Mouse (Mus musculus) MEL (cell line): ENCODE data around the gene Sec22c. TPM values are rescaled to one million over a fixed set of nuclear protein-coding genes. Genes with fewer than 3 reads are reported as not detected.
A peak's percentile ranks its signal among the peaks of the same experiment; 100 is the strongest.

Experiments
- DNase-seq: peaks from one replicate; pipeline ENCODE4 v3.0.0; 2011; ENCODE audit warnings: low read depth, low spot score
- H3K27ac ChIP-seq: 2 replicates; pipeline ENCODE4 v1.5.1; 2012; ENCODE audit warnings: low read depth, mild to moderate bottlenecking, control low read depth, low read length, moderate library complexity; ENCODE audit not compliant: control insufficient read depth
- H3K27me3 ChIP-seq, 2 experiments: fragments of 150-350 bp in 1 of 2; sonication (generic) in 1 of 2; 2 replicates each; pipeline ENCODE4 v1.6.1; 2012; ENCODE audit warnings: low read length in 2 of 2, mild to moderate bottlenecking in 2 of 2, improper control_type of control experiment in 1 of 2, moderate library complexity in 1 of 2; ENCODE audit not compliant: insufficient read depth in 2 of 2, control insufficient read depth in 1 of 2
- H3K36me3 ChIP-seq, 2 experiments: 2 replicates each; pipeline ENCODE4 v1.6.1; 2012 to 2014; ENCODE audit warnings: low read length in 2 of 2, improper control_type of control experiment in 1 of 2, inconsistent platforms in 1 of 2, mild to moderate bottlenecking in 1 of 2; ENCODE audit not compliant: insufficient read depth in 2 of 2, control insufficient read depth in 1 of 2
- H3K4me1 ChIP-seq, 2 experiments: fragments of 150-350 bp in 1 of 2; sonication (generic) in 1 of 2; 2 replicates each; pipeline ENCODE4 v1.6.1; 2012; ENCODE audit warnings: low read length in 2 of 2, improper control_type of control experiment in 1 of 2, mild to moderate bottlenecking in 1 of 2; ENCODE audit not compliant: insufficient read depth in 2 of 2, control insufficient read depth in 1 of 2
- H3K4me3 ChIP-seq, 2 experiments: fragments of 150-350 bp in 1 of 2; sonication (generic) in 1 of 2; 2 replicates each; pipeline ENCODE4 v1.5.1; 2012; ENCODE audit warnings: low read depth in 2 of 2, low read length in 2 of 2, mild to moderate bottlenecking in 2 of 2, moderate library complexity in 2 of 2, control low read depth in 1 of 2, improper control_type of control experiment in 1 of 2; ENCODE audit not compliant: control insufficient read depth in 1 of 2, insufficient read depth in 1 of 2
- H3K79me2 ChIP-seq: 2 replicates; pipeline ENCODE4 v1.6.1; 2012; ENCODE audit warnings: mild to moderate bottlenecking, low read length, moderate library complexity; ENCODE audit not compliant: control insufficient read depth, poor library complexity, insufficient read depth
- H3K9ac ChIP-seq: 2 replicates; pipeline ENCODE4 v1.6.1; 2012; ENCODE audit warnings: low read depth, mild to moderate bottlenecking, control low read depth, low read length, moderate library complexity; ENCODE audit not compliant: control insufficient read depth, poor library complexity, severe bottlenecking
- H3K9me3 ChIP-seq: fragments of 150-350 bp; sonication (generic); replicated peaks from 2 replicates; pipeline ENCODE4 v1.6.1; 2012; ENCODE audit warnings: mild to moderate bottlenecking, low read length, improper control_type of control experiment, moderate library complexity; ENCODE audit not compliant: insufficient read depth
- BHLHE40 ChIP-seq: IDR thresholded peaks from 2 replicates; pipeline ENCODE4 v1.6.1; 2012; ENCODE audit warnings: low read depth, mild to moderate bottlenecking, inconsistent platforms, low read length, improper control_type of control experiment, borderline replicate concordance
- CHD2 ChIP-seq: IDR thresholded peaks from 2 replicates; pipeline ENCODE4 v1.6.1; 2011; ENCODE audit warnings: low read length, improper control_type of control experiment
- CTCF ChIP-seq, 3 experiments: IDR thresholded peaks in 2 of 3; conservative IDR thresholded peaks in 1 of 3; 2 replicates each; pipeline ENCODE4 v1.5.1; 2011 to 2012; ENCODE audit warnings: low read length in 3 of 3, low read depth in 2 of 3, mild to moderate bottlenecking in 2 of 3, improper control_type of control experiment in 1 of 3, inconsistent platforms in 1 of 3, mixed read lengths in 1 of 3, moderate library complexity in 1 of 3; ENCODE audit not compliant: control insufficient read depth in 1 of 3, insufficient read depth in 1 of 3, poor library complexity in 1 of 3, severe bottlenecking in 1 of 3
- E2F4 ChIP-seq: IDR thresholded peaks from 2 replicates; pipeline ENCODE4 v1.6.1; 2011; ENCODE audit warnings: low read depth, low read length, improper control_type of control experiment, borderline replicate concordance
- ELF1 ChIP-seq: IDR thresholded peaks from 2 replicates; pipeline ENCODE4 v1.6.1; 2014; ENCODE audit warnings: low read depth, mild to moderate bottlenecking, inconsistent platforms, low read length, improper control_type of control experiment, moderate library complexity
- EP300 ChIP-seq, 2 experiments: IDR thresholded peaks; 2 replicates each; pipeline ENCODE4 v1.6.1; 2011; ENCODE audit warnings: improper control_type of control experiment in 2 of 2, low read length in 2 of 2, low read depth in 1 of 2, mild to moderate bottlenecking in 1 of 2
- ETS1 ChIP-seq: IDR thresholded peaks from 2 replicates; pipeline ENCODE4 v1.6.1; 2012; ENCODE audit warnings: low read depth, mild to moderate bottlenecking, inconsistent platforms, low read length, improper control_type of control experiment, moderate library complexity
- GATA1 ChIP-seq: IDR thresholded peaks from 2 replicates; pipeline ENCODE4 v1.6.1; 2011; ENCODE audit warnings: low read depth, low read length, improper control_type of control experiment
- HCFC1 ChIP-seq: IDR thresholded peaks from 2 replicates; pipeline ENCODE4 v1.6.1; 2012; ENCODE audit warnings: low read depth, mild to moderate bottlenecking, inconsistent platforms, low read length, improper control_type of control experiment, moderate library complexity
- JUND ChIP-seq: IDR thresholded peaks from 2 replicates; pipeline ENCODE4 v1.6.1; 2011; ENCODE audit warnings: low read depth, mild to moderate bottlenecking, improper control_type of control experiment, low read length
- MAFK ChIP-seq: IDR thresholded peaks from 2 replicates; pipeline ENCODE4 v1.6.1; 2011; ENCODE audit warnings: low read depth, mild to moderate bottlenecking, low read length, improper control_type of control experiment, borderline replicate concordance
- MAX ChIP-seq: IDR thresholded peaks from 2 replicates; pipeline ENCODE4 v1.6.1; 2011; ENCODE audit warnings: low read length, improper control_type of control experiment
- MAZ ChIP-seq: IDR thresholded peaks from 2 replicates; pipeline ENCODE4 v1.6.1; 2012; ENCODE audit warnings: low read depth, mild to moderate bottlenecking, inconsistent platforms, low read length, improper control_type of control experiment
- MEF2A ChIP-seq: IDR thresholded peaks from 2 replicates; pipeline ENCODE4 v1.6.1; 2014; ENCODE audit warnings: low read depth, mild to moderate bottlenecking, inconsistent platforms, low read length, improper control_type of control experiment; ENCODE audit not compliant: poor library complexity, insufficient replicate concordance, severe bottlenecking; ENCODE audit errors: extremely low read depth
- MXI1 ChIP-seq: IDR thresholded peaks from 2 replicates; pipeline ENCODE4 v1.6.1; 2011; ENCODE audit warnings: mild to moderate bottlenecking, low read depth, low read length, improper control_type of control experiment
- MYB ChIP-seq: IDR thresholded peaks from 2 replicates; pipeline ENCODE4 v1.6.1; 2011; ENCODE audit warnings: mild to moderate bottlenecking, low read depth, low read length, improper control_type of control experiment
- MYC ChIP-seq: IDR thresholded peaks from 2 replicates; pipeline ENCODE4 v1.6.1; 2011; ENCODE audit warnings: low read depth, mild to moderate bottlenecking, low read length, improper control_type of control experiment, moderate library complexity
- NELFE ChIP-seq: IDR thresholded peaks from 2 replicates; pipeline ENCODE4 v1.6.1; 2011; ENCODE audit warnings: low read depth, low read length, improper control_type of control experiment
- POLR2A ChIP-seq, 2 experiments: IDR thresholded peaks; 2 replicates each; pipeline ENCODE4 v1.6.1; 2011 to 2012; ENCODE audit warnings: low read length in 2 of 2, mild to moderate bottlenecking in 2 of 2, control low read depth in 1 of 2, improper control_type of control experiment in 1 of 2, low read depth in 1 of 2, moderate library complexity in 1 of 2; ENCODE audit not compliant: control insufficient read depth in 1 of 2, insufficient read depth in 1 of 2, poor library complexity in 1 of 2
- POLR2AphosphoS2 ChIP-seq: IDR thresholded peaks from 2 replicates; pipeline ENCODE4 v1.6.1; 2011; ENCODE audit warnings: low read length, improper control_type of control experiment
- POLR2AphosphoS5 ChIP-seq: IDR thresholded peaks from 2 replicates; pipeline ENCODE4 v1.6.1; 2012; ENCODE audit warnings: low read depth, borderline replicate concordance, mild to moderate bottlenecking, inconsistent platforms, low read length, moderate library complexity, mixed read lengths
- RAD21 ChIP-seq: IDR thresholded peaks from 2 replicates; pipeline ENCODE4 v1.6.1; 2011; ENCODE audit warnings: mild to moderate bottlenecking, low read depth, low read length, improper control_type of control experiment
- RCOR1 ChIP-seq: IDR thresholded peaks from 2 replicates; pipeline ENCODE4 v1.6.1; 2012; ENCODE audit warnings: low read depth, mild to moderate bottlenecking, inconsistent platforms, low read length, improper control_type of control experiment
- SIN3A ChIP-seq: IDR thresholded peaks from 2 replicates; pipeline ENCODE4 v1.6.1; 2012; ENCODE audit warnings: low read length, improper control_type of control experiment, inconsistent platforms
- SMC3 ChIP-seq: IDR thresholded peaks from 2 replicates; pipeline ENCODE4 v1.6.1; 2011; ENCODE audit warnings: low read depth, low read length, improper control_type of control experiment
- TBP ChIP-seq: IDR thresholded peaks from 2 replicates; pipeline ENCODE4 v1.8.0; 2011; ENCODE audit warnings: low read depth, low read length, improper control_type of control experiment
- TCF12 ChIP-seq: IDR thresholded peaks from 2 replicates; pipeline ENCODE4 v1.6.1; 2014; ENCODE audit warnings: low read depth, mild to moderate bottlenecking, inconsistent platforms, low read length, improper control_type of control experiment, moderate library complexity
- UBTF ChIP-seq: IDR thresholded peaks from 2 replicates; pipeline ENCODE4 v1.6.1; 2012; ENCODE audit warnings: low read depth, mild to moderate bottlenecking, inconsistent platforms, low read length, improper control_type of control experiment, moderate library complexity, borderline replicate concordance; ENCODE audit not compliant: insufficient read depth
- USF1 ChIP-seq: IDR thresholded peaks from 2 replicates; pipeline ENCODE4 v1.6.1; 2014; ENCODE audit warnings: low read depth, mild to moderate bottlenecking, inconsistent platforms, low read length, improper control_type of control experiment, moderate library complexity
- USF2 ChIP-seq, 2 experiments: IDR thresholded peaks; 2 replicates each; pipeline ENCODE4 v1.6.1; 2011 to 2012; ENCODE audit warnings: improper control_type of control experiment in 2 of 2, low read length in 2 of 2, borderline replicate concordance in 1 of 2, inconsistent platforms in 1 of 2, low read depth in 1 of 2, mild to moderate bottlenecking in 1 of 2; ENCODE audit not compliant: insufficient read depth in 1 of 2
- ZC3H11A ChIP-seq: IDR thresholded peaks from 2 replicates; pipeline ENCODE4 v1.6.1; 2012; ENCODE audit warnings: low read depth, mild to moderate bottlenecking, inconsistent platforms, low read length, improper control_type of control experiment
- ZKSCAN1 ChIP-seq: IDR thresholded peaks from 2 replicates; pipeline ENCODE4 v1.6.1; 2012; ENCODE audit warnings: low read depth, mild to moderate bottlenecking, inconsistent platforms, low read length, improper control_type of control experiment, moderate library complexity
- ZMIZ1 ChIP-seq: IDR thresholded peaks from 2 replicates; pipeline ENCODE4 v1.6.1; 2012; ENCODE audit warnings: low read depth, mild to moderate bottlenecking, inconsistent platforms, low read length, improper control_type of control experiment, moderate library complexity
- ZNF384 ChIP-seq: IDR thresholded peaks from 2 replicates; pipeline ENCODE4 v1.6.1; 2012; ENCODE audit warnings: low read depth, mild to moderate bottlenecking, inconsistent platforms, low read length, improper control_type of control experiment
- polyA plus RNA-seq, 2 experiments: library from polyadenylated mRNA; stranded (reverse) in 1 of 2; unstranded in 1 of 2; fragments of >175 nt in 1 of 2; fragments of >200 nt in 1 of 2; gene quantifications; 2 replicates each; pipeline versions ENCODE4 v1.2.1 to v1.2.4; 2012; ENCODE audit warnings: low replicate concordance in 2 of 2, low read depth in 1 of 2; ENCODE audit not compliant: insufficient read length in 2 of 2, insufficient read depth in 1 of 2, missing spikeins in 1 of 2
- total RNA-seq: library from RNA; depleted of rRNA; stranded (reverse); fragments of 300-350 nt; gene quantifications from 2 replicates; pipeline ENCODE4 v1.2.3, GENCODE M21; 2012; rRNA removed

The Sec22c gene
- total RNA-seq (5.9 and 6.6 TPM in 2 replicates), polyA plus RNA-seq (10 to 100 TPM in 1 of 2 experiments, not detected in 1; 10.9 TPM)

- peak within 1 kb of the TSS; percentile 67 for H3K9ac ChIP-seq
- peak; percentile 94 for DNase-seq
- H3K27me3 ChIP-seq, result no peaks in the 10 kb centered on the region
- H3K36me3 ChIP-seq, result peaks cover 0 to 24% of the 10 kb centered on the region in 2 experiments; a peak in 2 of 4 replicates
- peaks cover 15 to 38% of the 10 kb centered on the region in 2 experiments for H3K4me1 ChIP-seq
- peak within 1 kb of the TSS; percentile 66 for H3K27ac ChIP-seq
- peak within 1 kb of the TSS; percentile 66 to 82 for H3K4me3 ChIP-seq
- H3K9me3 ChIP-seq, result no peaks in the 10 kb centered on the region
- H3K79me2 ChIP-seq, result no peaks in the 10 kb centered on the region
- no peak for TF ChIP-seq E2F4
- TF ChIP-seq MAX, result no peak
- no peak for TF ChIP-seq POLR2AphosphoS2
- no peak for TF ChIP-seq RCOR1
- TF ChIP-seq ZMIZ1, result peak; percentile 55
- TF ChIP-seq JUND, result no peak
- peak; percentile 76 for TF ChIP-seq SIN3A
- no peak for TF ChIP-seq UBTF
- no peak for TF ChIP-seq TBP
- no peak for TF ChIP-seq MYB
- 0 out of 2 replicates have a peak, but pooled peaks have one; percentile 39 for TF ChIP-seq ELF1
- no peak for TF ChIP-seq CTCF (IDR thresholded peaks at IDR 0.05 in 2 of 3, conservative IDR thresholded peaks at IDR 0.05 in 1 of 3; ENCODE audit: control insufficient read depth in 1 of 3, insufficient read depth in 1 of 3, low read depth in 2 of 3, low read length in 3 of 3, poor library complexity in 1 of 3, severe bottlenecking in 1 of 3)
- TF ChIP-seq SMC3, result no peak
- no peak for TF ChIP-seq GATA1
- TF ChIP-seq POLR2A (IDR thresholded peaks at IDR 0.05; ENCODE audit: control insufficient read depth in 1 of 2, insufficient read depth in 1 of 2, low read depth in 1 of 2, low read length in 2 of 2, poor library complexity in 1 of 2), result peak; percentile 65 to 77; a peak in 3 of 4 replicates
- no peak; a peak in 1 of 4 replicates for TF ChIP-seq EP300 (IDR thresholded peaks at IDR 0.05; ENCODE audit: low read depth in 1 of 2, low read length in 2 of 2)
- TF ChIP-seq MAFK, result no peak
- no peak for TF ChIP-seq POLR2AphosphoS5
- TF ChIP-seq CHD2, result no peak
- TF ChIP-seq MYC, result 0 out of 2 replicates have a peak, but pooled peaks have one; percentile 49
- TF ChIP-seq MAZ, result no peak
- no peak for TF ChIP-seq ZNF384
- TF ChIP-seq ZKSCAN1, result no peak
- peak; percentile 51; the same call in 1 of the 2 replicates for TF ChIP-seq NELFE
- TF ChIP-seq TCF12, result no peak
- 0 out of 2 replicates have a peak, but pooled peaks have one; percentile 1 for TF ChIP-seq ETS1
- no peak for TF ChIP-seq RAD21
- TF ChIP-seq MEF2A, result no peak
- TF ChIP-seq USF1, result no peak
- peak; percentile 78 for TF ChIP-seq MXI1
- TF ChIP-seq HCFC1, result 0 out of 2 replicates have a peak, but pooled peaks have one; percentile 13
- no peak for TF ChIP-seq BHLHE40
- no peak for TF ChIP-seq ZC3H11A
- TF ChIP-seq USF2 (IDR thresholded peaks at IDR 0.05; ENCODE audit: borderline replicate concordance in 1 of 2, insufficient read depth in 1 of 2, low read depth in 1 of 2, low read length in 2 of 2), result no peak
Observed at GRCm38 (mm10) chr9:121704646-121705625, at the start of gene Sec22c. Gene Sec22c (minus strand): TSS chr9:121705490.
